Mouse (Mus musculus): ENCODE measurements around the gene Alx1. TPM values are rescaled to one million over a fixed set of nuclear protein-coding genes. Genes with fewer than 3 reads are reported as not detected.

The Alx1 gene
- polyA plus RNA-seq, 1 experiment: 0.61 TPM

DNA sequence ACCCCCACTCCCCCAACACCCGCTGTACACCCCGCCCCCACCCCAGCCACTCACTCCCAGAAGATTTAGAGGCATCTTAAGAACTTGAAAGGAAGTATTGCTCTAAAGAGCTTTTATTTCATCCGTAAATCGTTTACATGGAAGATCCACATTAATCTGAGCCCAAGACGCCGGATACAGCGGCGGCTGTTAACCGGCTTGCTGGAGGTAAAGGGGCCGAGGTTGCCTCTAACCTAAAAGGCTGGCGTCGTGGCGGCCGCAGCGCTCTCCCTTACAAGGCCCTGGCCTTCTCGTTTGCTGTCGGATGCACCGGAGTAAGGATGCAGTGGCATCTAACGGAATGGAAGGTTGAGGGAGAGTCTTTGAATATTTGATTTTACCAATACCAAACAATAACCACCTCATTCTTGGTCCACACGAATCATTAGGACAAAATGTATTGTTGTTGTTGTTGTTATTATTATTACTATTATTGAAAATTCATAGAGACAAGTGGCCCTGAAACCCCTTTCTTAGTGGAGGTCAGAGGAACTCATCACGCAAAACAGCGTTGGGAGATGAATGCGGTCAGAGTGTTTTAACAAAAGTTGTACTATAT is 784 bp downstream of the Alx1 start:
- peaks cover 26% of the 10 kb centered on the region for H3K27me3 ChIP-seq (ENCODE audit: control insufficient read depth, insufficient read depth, low read length, poor library complexity, severe bottlenecking)
- no peak overlapping the region for H3K4me3 ChIP-seq (ENCODE audit: low read depth, low read length)
- no peaks in the 10 kb centered on the region for H3K36me3 ChIP-seq (ENCODE audit: control insufficient read depth, insufficient read depth, low read length, poor library complexity, severe bottlenecking)
- H3K9me3 ChIP-seq (replicated peaks; ENCODE audit: control insufficient read depth, insufficient read depth, low read length, poor library complexity, severe bottlenecking): no peaks in the 10 kb centered on the region
- no peaks in the 10 kb centered on the region for H3K4me1 ChIP-seq (ENCODE audit: control insufficient read depth, insufficient read depth, low read length)
- no peak for TF ChIP-seq CTCF (IDR thresholded peaks at IDR 0.05; ENCODE audit: low read depth, low read length)
- no peak for TF ChIP-seq POLR2A (IDR thresholded peaks at IDR 0.05; ENCODE audit: insufficient read depth, low read length)
- no peak for TF ChIP-seq EP300 (IDR thresholded peaks at IDR 0.05; ENCODE audit: insufficient read depth, low read depth, low read length)
- H3K9ac ChIP-seq (ENCODE audit: low read depth, poor library complexity, severe bottlenecking): no peak overlapping the region
- no peak overlapping the region for H3K27ac ChIP-seq (ENCODE audit: insufficient read depth, low read length)

GRCm38 (mm10) chr10:103028253-103029131 is 1.5 kb downstream of the Alx1 start:
- Histone ChIP-seq H3K27ac (ENCODE audit: insufficient read depth, low read length) (no peak overlapping the region), H3K9me3 (replicated peaks; ENCODE audit: control insufficient read depth, insufficient read depth, low read length, poor library complexity, severe bottlenecking) (no peaks in the 10 kb centered on the region), H3K36me3 (ENCODE audit: control insufficient read depth, insufficient read depth, low read length, poor library complexity, severe bottlenecking) (no peaks in the 10 kb centered on the region), H3K4me1 (ENCODE audit: control insufficient read depth, insufficient read depth, low read length) (no peaks in the 10 kb centered on the region), H3K4me3 (ENCODE audit: low read depth, low read length) (peak overlapping the region; percentile 61), H3K27me3 (ENCODE audit: control insufficient read depth, insufficient read depth, low read length, poor library complexity, severe bottlenecking) (peaks cover 25% of the 10 kb centered on the region), H3K9ac (ENCODE audit: low read depth, poor library complexity, severe bottlenecking) (peak overlapping the region; percentile 45; the same call in 1 of the 2 replicates)
- no peak for TF ChIP-seq POLR2A (IDR thresholded peaks at IDR 0.05; ENCODE audit: insufficient read depth, low read length)
- TF ChIP-seq CTCF (IDR thresholded peaks at IDR 0.05; ENCODE audit: low read depth, low read length): no peak
- TF ChIP-seq EP300 (IDR thresholded peaks at IDR 0.05; ENCODE audit: insufficient read depth, low read depth, low read length): no peak

DNA sequence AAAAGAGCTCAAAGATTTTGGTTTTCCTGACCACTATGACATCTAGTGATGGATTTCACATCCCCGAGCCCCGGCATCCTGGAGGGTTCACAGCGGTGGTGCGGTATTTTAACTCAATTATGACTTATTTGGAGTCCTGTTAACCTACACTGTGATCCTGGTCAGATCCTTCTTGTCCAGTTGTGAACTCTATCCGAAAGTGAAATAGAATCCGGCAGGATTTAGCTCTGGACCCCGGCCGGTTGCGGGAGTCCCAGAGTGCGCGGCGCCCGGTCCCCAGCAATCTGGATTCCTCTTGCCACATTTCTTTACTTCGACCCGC is 2.1 kb downstream of the Alx1 start:
- Histone ChIP-seq H3K27me3 (ENCODE audit: control insufficient read depth, insufficient read depth, low read length, poor library complexity, severe bottlenecking) (peaks cover 25% of the 10 kb centered on the region), H3K9ac (ENCODE audit: low read depth, poor library complexity, severe bottlenecking) (peak overlapping the region; percentile 45; the same call in 1 of the 2 replicates), H3K4me3 (ENCODE audit: low read depth, low read length) (peak overlapping the region; percentile 61), H3K36me3 (ENCODE audit: control insufficient read depth, insufficient read depth, low read length, poor library complexity, severe bottlenecking) (no peaks in the 10 kb centered on the region), H3K27ac (ENCODE audit: insufficient read depth, low read length) (no peak overlapping the region), H3K9me3 (replicated peaks; ENCODE audit: control insufficient read depth, insufficient read depth, low read length, poor library complexity, severe bottlenecking) (no peaks in the 10 kb centered on the region), H3K4me1 (ENCODE audit: control insufficient read depth, insufficient read depth, low read length) (no peaks in the 10 kb centered on the region)
- no peak for TF ChIP-seq CTCF (IDR thresholded peaks at IDR 0.05; ENCODE audit: low read depth, low read length)
- TF ChIP-seq POLR2A (IDR thresholded peaks at IDR 0.05; ENCODE audit: insufficient read depth, low read length): no peak
- TF ChIP-seq EP300 (IDR thresholded peaks at IDR 0.05; ENCODE audit: insufficient read depth, low read depth, low read length): no peak

DNA sequence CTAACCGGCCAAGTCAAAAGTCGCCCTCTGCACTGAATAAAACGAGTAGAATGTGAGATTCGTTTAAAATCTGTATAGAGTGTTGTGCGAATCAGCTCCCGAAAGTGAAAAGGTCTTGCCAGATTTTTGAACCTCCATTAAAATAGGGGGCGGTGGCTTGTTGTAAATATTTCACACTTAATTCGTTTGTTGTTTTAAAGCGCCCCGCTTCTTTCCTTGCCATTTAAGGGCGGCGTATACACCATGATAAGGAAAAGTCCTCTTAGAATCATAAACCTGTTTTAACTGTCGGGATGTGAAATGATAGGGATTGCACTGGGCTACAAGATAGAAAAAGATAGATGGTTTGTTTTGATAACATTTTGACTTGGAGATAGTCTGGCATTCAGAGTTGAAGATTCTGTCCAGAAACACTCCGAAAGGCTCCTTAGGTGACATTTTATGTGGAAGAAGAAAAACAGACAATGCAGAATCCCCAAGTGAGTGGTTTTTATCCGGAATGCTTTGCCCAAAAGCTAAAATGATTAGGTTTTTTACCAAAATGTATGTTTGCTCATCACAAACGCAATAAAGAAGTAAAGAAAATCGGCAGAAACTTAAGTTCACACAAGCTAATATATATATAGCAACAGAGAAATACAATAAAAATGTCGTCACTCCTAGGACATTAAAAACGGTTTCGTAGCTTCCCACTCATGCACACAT is 2.6 kb downstream of the Alx1 start:
- Histone ChIP-seq H3K9me3 (replicated peaks; ENCODE audit: control insufficient read depth, insufficient read depth, low read length, poor library complexity, severe bottlenecking) (no peaks in the 10 kb centered on the region), H3K36me3 (ENCODE audit: control insufficient read depth, insufficient read depth, low read length, poor library complexity, severe bottlenecking) (no peaks in the 10 kb centered on the region), H3K4me1 (ENCODE audit: control insufficient read depth, insufficient read depth, low read length) (no peaks in the 10 kb centered on the region), H3K4me3 (ENCODE audit: low read depth, low read length) (no peak overlapping the region), H3K9ac (ENCODE audit: low read depth, poor library complexity, severe bottlenecking) (no peak overlapping the region), H3K27ac (ENCODE audit: insufficient read depth, low read length) (no peak overlapping the region), H3K27me3 (ENCODE audit: control insufficient read depth, insufficient read depth, low read length, poor library complexity, severe bottlenecking) (peaks cover 25% of the 10 kb centered on the region)
- TF ChIP-seq POLR2A (IDR thresholded peaks at IDR 0.05; ENCODE audit: insufficient read depth, low read length) (no peak), EP300 (IDR thresholded peaks at IDR 0.05; ENCODE audit: insufficient read depth, low read depth, low read length) (no peak), CTCF (IDR thresholded peaks at IDR 0.05; ENCODE audit: low read depth, low read length) (no peak)

DNA sequence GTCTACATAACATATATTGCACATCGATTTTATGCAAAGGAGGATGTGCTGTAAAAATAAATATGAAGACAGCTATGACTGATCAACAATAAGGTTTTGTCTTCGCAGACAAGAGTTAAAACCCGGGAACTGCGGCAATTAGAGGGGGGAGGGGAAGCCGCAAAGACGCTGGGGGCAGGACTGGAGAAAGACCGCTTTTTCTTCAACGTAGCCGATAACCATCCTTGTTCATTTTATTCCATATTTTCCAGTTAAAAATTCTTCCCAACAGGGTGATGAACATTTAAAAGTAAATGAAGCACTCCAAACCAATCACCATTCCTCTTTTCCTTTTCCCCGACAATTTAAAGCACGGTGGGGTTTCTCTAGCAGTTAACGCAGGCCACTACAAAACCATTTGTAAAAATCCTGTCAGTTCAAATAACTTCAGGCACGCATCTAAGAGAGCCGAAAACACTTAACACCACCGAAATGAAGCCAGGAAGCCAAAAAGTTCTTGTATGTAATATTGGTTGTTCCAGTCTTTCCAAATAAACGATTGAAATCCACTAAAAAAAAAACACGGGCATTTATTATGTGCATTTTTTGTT is 3.3 kb downstream of the Alx1 start:
- TF ChIP-seq CTCF (IDR thresholded peaks at IDR 0.05; ENCODE audit: low read depth, low read length) (no peak), POLR2A (IDR thresholded peaks at IDR 0.05; ENCODE audit: insufficient read depth, low read length) (no peak), EP300 (IDR thresholded peaks at IDR 0.05; ENCODE audit: insufficient read depth, low read depth, low read length) (no peak)
- Histone ChIP-seq H3K9me3 (replicated peaks; ENCODE audit: control insufficient read depth, insufficient read depth, low read length, poor library complexity, severe bottlenecking) (no peaks in the 10 kb centered on the region), H3K27me3 (ENCODE audit: control insufficient read depth, insufficient read depth, low read length, poor library complexity, severe bottlenecking) (peaks cover 24% of the 10 kb centered on the region), H3K4me1 (ENCODE audit: control insufficient read depth, insufficient read depth, low read length) (no peaks in the 10 kb centered on the region), H3K9ac (ENCODE audit: low read depth, poor library complexity, severe bottlenecking) (no peak overlapping the region), H3K27ac (ENCODE audit: insufficient read depth, low read length) (no peak overlapping the region), H3K4me3 (ENCODE audit: low read depth, low read length) (no peak overlapping the region), H3K36me3 (ENCODE audit: control insufficient read depth, insufficient read depth, low read length, poor library complexity, severe bottlenecking) (no peaks in the 10 kb centered on the region)
